Mouse (Mus musculus) heart, adult 2 months (tissue): Measurements from ENCODE around the gene Lca5. TPM values are rescaled to one million over a fixed set of nuclear protein-coding genes. Genes with fewer than 3 reads are reported as not detected.

Experiments used
- DNase-seq, 2 experiments: peaks; one replicate each; pipeline ENCODE4 v3.0.0; 2021
- H3K27ac ChIP-seq: fragments of 200-600 bp; 2 replicates; pipeline ENCODE4 v1.8.1; 2022
- H3K27me3 ChIP-seq: fragments of 200-500 bp; 2 replicates; pipeline ENCODE4 v1.6.1; 2012; ENCODE audit warnings: mild to moderate bottlenecking, low read length, inconsistent platforms, mixed read lengths; ENCODE audit not compliant: control insufficient read depth, insufficient read depth
- H3K36me3 ChIP-seq: fragments of 200-500 bp; 2 replicates; pipeline ENCODE4 v1.6.1; 2012; ENCODE audit warnings: low read length, inconsistent platforms; ENCODE audit not compliant: control insufficient read depth, insufficient read depth
- H3K4me1 ChIP-seq: fragments of 200-500 bp; 2 replicates; pipeline ENCODE4 v1.6.1; 2011; ENCODE audit warnings: low read length; ENCODE audit not compliant: control insufficient read depth, insufficient read depth
- H3K4me3 ChIP-seq: fragments of 200-600 bp; 2 replicates; pipeline ENCODE4 v1.8.1; 2022
- H3K79me2 ChIP-seq: fragments of 200-500 bp; replicated peaks from 2 replicates; pipeline ENCODE4 v1.6.1; 2012; ENCODE audit warnings: mild to moderate bottlenecking, inconsistent platforms, low read length, moderate library complexity, mixed read lengths; ENCODE audit not compliant: control insufficient read depth, insufficient read depth
- H3K9ac ChIP-seq: fragments of 200-500 bp; 2 replicates; pipeline ENCODE4 v1.6.1; 2012; ENCODE audit warnings: low read depth, mild to moderate bottlenecking, control low read depth, inconsistent platforms, low read length, mixed read lengths
- CTCF ChIP-seq: fragments of 200-600 bp; IDR thresholded peaks from 2 replicates; pipeline ENCODE4 v1.8.1; 2022; ENCODE audit warnings: antibody characterized with exemption, mild to moderate bottlenecking, moderate library complexity
- EP300 ChIP-seq: fragments of 200-500 bp; IDR thresholded peaks from 2 replicates; pipeline ENCODE4 v1.6.1; 2011; ENCODE audit warnings: low read depth, low read length, control low read depth; ENCODE audit not compliant: insufficient read depth
- POLR2A ChIP-seq: fragments of 200-500 bp; IDR thresholded peaks from 2 replicates; pipeline ENCODE4 v1.6.1; 2011; ENCODE audit warnings: mild to moderate bottlenecking, low read depth, low read length, control low read depth; ENCODE audit not compliant: insufficient read depth
- WGBS: fragments of 180-500 bp; shearing (Covaris S2); methylation state at CpG from one replicate; pipeline ENCODE4 v1.1.7; 2018; 5-methylcytosine and 5-hydroxymethylcytosine counted together
- intact Hi-C: fragments of 180-260 bp; cut with DNase I; formaldehyde crosslinking; loops from one replicate; pipeline ENCODE4 v1.15.1; 2025
- polyA plus RNA-seq: library from polyadenylated mRNA; depleted of rRNA; stranded (reverse); fragments of >200 nt; gene quantifications from 2 replicates; pipeline ENCODE4 v1.2.3, GENCODE M21; 2012
- total RNA-seq, 2 experiments: library from RNA; stranded (reverse); gene quantifications; 2 replicates each; pipeline ENCODE4 v1.2.3; 2021

Gene Lca5
- total and polyA plus RNA-seq, 3 experiments = 0.49 to 2.9 (median 1.6) TPM

DNA sequence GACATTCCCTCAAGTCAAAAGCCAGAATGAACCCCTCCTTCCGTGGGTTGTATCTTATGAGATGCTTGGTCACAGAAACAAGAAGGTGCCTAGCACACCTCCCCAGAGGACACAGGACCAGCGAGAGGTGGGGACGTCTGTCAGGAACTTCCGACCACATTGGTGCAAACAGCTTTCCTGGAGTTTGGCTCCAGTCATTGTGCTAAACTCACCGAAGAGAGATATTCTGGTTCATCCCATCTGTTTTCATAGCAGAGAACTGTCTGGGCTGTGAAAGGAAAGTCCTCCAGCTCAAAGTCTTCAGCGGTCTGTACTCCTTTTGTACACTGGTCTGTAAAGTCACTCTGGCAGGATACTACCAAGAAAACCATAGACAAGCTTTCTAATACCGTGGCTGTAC is 41.5 kb downstream of the Lca5 start:
- H3K79me2 ChIP-seq = no peaks in the 10 kb centered on the region
- H3K27me3 ChIP-seq = no peaks in the 10 kb centered on the region
- DNase-seq = no peak
- 90% methylated on average over 7 of the region's 7 CpGs for WGBS
- intact Hi-C loops = no loop called here
- no peak for TF ChIP-seq EP300
- no peak for TF ChIP-seq CTCF
- no peak for TF ChIP-seq POLR2A
- no peaks in the 10 kb centered on the region for H3K4me1 ChIP-seq
- H3K9ac ChIP-seq = no peak overlapping the region
- no peaks in the 10 kb centered on the region for H3K36me3 ChIP-seq
- no peak overlapping the region for H3K4me3 ChIP-seq
- H3K27ac ChIP-seq = no peak overlapping the region

DNA sequence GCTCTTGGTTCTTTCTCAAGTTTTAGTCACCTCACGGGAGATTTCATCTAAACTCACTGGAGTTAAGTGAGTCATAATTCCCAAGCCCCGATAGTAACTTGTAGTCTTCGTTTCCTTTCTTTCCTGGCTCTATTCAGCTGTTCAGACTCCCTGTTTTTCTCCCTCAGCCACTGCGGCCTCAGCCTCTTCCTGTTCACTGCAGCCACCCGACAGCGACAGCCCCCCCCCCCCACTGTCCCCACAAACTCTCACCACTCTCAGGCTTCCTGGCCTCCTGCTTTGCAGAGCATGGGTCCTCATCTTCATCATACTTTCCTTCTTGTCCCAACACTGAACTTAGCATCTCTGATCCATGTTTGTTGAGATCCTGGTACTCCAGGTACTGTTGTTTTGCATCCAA is 42.7 kb downstream of the Lca5 start:
- no peaks in the 10 kb centered on the region for H3K27me3 ChIP-seq
- H3K79me2 ChIP-seq = no peaks in the 10 kb centered on the region
- no peaks in the 10 kb centered on the region for H3K4me1 ChIP-seq
- H3K9ac ChIP-seq = no peak overlapping the region
- H3K4me3 ChIP-seq = no peak overlapping the region
- no peak overlapping the region for H3K27ac ChIP-seq
- no peak for DNase-seq
- WGBS = 35% methylated on average over 6 of the region's 6 CpGs
- H3K36me3 ChIP-seq = no peaks in the 10 kb centered on the region
- intact Hi-C loops = no loop called here
- no peak for TF ChIP-seq POLR2A

DNA sequence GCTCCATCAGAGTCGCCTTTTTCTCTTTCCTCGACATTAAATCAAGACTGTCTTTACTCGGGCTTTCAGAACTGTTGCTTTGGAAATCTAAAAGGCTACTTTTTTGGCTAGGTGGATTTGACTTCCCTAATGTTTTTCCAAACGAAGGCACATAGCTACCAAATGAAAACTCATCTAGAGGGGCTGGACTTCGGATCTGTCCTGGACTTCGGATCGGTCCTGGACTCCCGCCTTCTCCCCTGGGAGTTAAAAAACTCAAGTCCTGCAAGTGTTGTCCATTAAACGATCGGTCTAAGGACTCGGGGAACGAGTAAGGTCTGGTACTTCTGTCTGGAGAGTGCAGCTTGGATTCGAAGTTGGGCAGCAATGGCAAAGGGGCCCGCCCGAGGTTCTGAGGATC is 45.5 kb downstream of the Lca5 start:
- TF ChIP-seq CTCF (no peak), EP300 (no peak), POLR2A (no peak)
- no peak for DNase-seq
- no peak overlapping the region for H3K4me3 ChIP-seq

DNA sequence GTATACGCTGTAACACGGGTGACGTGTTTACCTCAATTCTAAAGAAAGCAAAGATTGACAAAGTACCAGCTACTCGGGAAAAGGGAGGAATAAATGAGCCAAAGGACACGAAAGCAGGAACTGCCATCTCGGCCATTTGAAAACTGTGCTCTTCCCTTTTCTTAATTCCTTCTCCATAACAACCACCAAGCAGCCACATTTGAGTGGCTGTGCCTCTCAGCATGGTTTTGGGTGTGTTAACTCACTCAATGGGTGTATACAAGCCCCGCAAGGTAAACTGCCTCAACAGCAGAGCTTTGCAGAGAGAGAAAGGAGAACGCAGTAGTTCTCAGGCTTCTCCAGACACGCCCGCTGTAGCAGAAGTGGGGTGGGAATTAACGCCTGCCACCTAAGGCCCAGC is 48.9 kb downstream of the Lca5 start:
- WGBS = 87% methylated on average over 11 of the region's 11 CpGs
- DNase-seq = no peak

More for the DNA sequence above, 45.5 kb downstream of the Lca5 start:
- Histone ChIP-seq H3K36me3 (no peaks in the 10 kb centered on the region), H3K79me2 (no peaks in the 10 kb centered on the region), H3K27ac (no peak overlapping the region), H3K9ac (no peak overlapping the region), H3K27me3 (no peaks in the 10 kb centered on the region), H3K4me1 (no peaks in the 10 kb centered on the region)
- WGBS = 78% methylated on average over 15 of the region's 15 CpGs
- intact Hi-C loops = no loop called here

DNA sequence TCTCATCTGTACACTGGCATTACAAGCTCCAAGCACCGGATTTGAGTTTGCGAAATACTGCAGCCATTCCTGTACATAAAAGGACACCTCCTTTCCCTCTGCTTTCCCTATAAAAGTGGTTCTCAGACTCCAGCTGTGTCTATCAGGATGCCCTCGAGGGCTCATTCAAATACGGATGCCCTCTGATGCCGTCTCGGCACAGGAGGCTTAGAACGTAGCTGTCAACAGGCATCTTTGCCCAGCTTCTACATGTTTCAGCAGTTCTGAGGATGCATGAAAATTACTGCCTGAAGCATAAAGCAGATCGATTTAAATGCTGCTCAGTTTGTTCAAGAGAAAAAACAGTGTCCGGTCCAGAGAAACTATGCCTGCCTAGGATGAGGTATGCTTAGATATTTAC is 51.4 kb downstream of the Lca5 start:
- Histone ChIP-seq H3K4me3 (no peak overlapping the region), H3K27ac (no peak overlapping the region), H3K4me1 (no peaks in the 10 kb centered on the region), H3K36me3 (no peaks in the 10 kb centered on the region), H3K79me2 (no peaks in the 10 kb centered on the region), H3K9ac (no peak overlapping the region), H3K27me3 (no peaks in the 10 kb centered on the region; the same call in 1 of the 2 replicates)
- no peak for DNase-seq
- TF ChIP-seq EP300 (no peak), CTCF (no peak), POLR2A (no peak)
- intact Hi-C loops = no loop called here
- WGBS = 82% methylated on average over 9 of the region's 9 CpGs

More for the DNA sequence above, 48.9 kb downstream of the Lca5 start:
- H3K9ac ChIP-seq = no peak overlapping the region
- H3K4me3 ChIP-seq = no peak overlapping the region
- H3K36me3 ChIP-seq = no peaks in the 10 kb centered on the region
- H3K27me3 ChIP-seq = no peaks in the 10 kb centered on the region
- TF ChIP-seq POLR2A = no peak
- TF ChIP-seq CTCF = no peak
- TF ChIP-seq EP300 = no peak
- H3K79me2 ChIP-seq = no peaks in the 10 kb centered on the region
- intact Hi-C loops = no loop called here
- no peak overlapping the region for H3K27ac ChIP-seq
- no peaks in the 10 kb centered on the region for H3K4me1 ChIP-seq

DNA sequence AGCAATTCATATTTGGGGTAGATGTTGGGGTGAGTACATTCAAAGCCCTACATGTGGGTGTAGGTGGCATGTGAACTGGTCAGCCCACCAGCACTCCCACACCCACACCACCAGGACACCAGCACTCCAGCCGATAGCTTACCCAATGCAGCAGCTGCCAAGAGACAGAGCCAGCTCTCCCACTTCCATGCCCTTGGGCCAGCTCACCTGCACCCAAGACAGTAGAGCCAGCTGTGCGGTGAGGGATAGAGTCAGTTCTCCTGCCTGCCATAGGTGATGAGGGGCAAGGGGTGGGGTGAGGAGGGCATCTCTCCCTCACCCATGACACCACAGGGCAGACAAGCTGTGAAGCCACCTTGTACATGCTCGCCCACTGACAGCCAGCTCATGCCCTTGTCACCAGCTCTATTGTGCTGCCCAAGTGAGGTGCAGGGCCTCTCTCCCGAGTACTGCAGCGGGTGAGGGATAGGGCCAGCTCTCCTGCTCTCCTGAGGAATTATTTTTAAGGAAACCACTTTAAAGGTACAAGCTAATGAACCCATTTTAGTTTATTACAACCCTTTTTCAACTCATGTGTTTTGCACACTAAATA is 54.6 kb downstream of the Lca5 start:
- Histone ChIP-seq H3K4me3 (no peak overlapping the region), H3K27me3 (no peaks in the 10 kb centered on the region; the same call in 1 of the 2 replicates), H3K79me2 (no peaks in the 10 kb centered on the region), H3K36me3 (no peaks in the 10 kb centered on the region), H3K27ac (no peak overlapping the region), H3K4me1 (no peaks in the 10 kb centered on the region), H3K9ac (no peak overlapping the region)
- no peak for DNase-seq
- no peak for TF ChIP-seq CTCF
- TF ChIP-seq POLR2A = no peak
- no peak for TF ChIP-seq EP300
- WGBS = 94% methylated on average over 5 of the region's 5 CpGs
- intact Hi-C loops = no loop called here

DNA sequence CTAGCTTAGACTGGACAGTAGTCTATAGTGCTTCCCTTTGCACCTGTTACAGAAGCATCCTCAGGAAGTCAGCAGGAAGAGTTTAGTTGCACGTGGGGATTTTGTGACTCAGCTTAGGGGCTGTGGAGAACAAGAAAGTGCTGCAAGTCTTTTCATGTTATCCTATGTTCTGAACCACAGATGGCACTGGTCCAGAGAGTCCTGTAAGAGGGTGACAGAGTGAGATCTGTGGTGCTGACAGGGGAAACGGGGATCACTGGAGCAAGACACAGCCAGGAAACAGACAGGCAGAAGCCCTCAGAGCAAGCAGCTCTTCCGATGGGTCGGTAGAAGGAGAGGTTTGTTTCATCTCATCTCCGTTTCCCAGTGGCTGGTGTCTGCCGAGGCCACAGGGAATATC is 55.6 kb downstream of the Lca5 start:
- WGBS = 29% methylated on average over 6 of the region's 6 CpGs
- no peaks in the 10 kb centered on the region; the same call in 1 of the 2 replicates for H3K27me3 ChIP-seq
- intact Hi-C loops = no loop called here
- no peak overlapping the region for H3K4me3 ChIP-seq
- no peak overlapping the region for H3K9ac ChIP-seq
- H3K27ac ChIP-seq = no peak overlapping the region
- no peak for DNase-seq
- TF ChIP-seq CTCF (no peak), POLR2A (no peak), EP300 (no peak)
- H3K4me1 ChIP-seq = no peaks in the 10 kb centered on the region
- no peaks in the 10 kb centered on the region for H3K79me2 ChIP-seq
- no peaks in the 10 kb centered on the region for H3K36me3 ChIP-seq
